Mouse (Mus musculus): ENCODE results near the gene Atxn10.

Atxn10 gene

GRCm38 (mm10) chr15:85406846-85407245 is 70.8 kb downstream of the Atxn10 start:
- DNase-seq: no peak

- no peak for DNase-seq
Observed at GRCm38 (mm10) chr15:85407342-85407741, 71.3 kb downstream of the Atxn10 start.

DNA sequence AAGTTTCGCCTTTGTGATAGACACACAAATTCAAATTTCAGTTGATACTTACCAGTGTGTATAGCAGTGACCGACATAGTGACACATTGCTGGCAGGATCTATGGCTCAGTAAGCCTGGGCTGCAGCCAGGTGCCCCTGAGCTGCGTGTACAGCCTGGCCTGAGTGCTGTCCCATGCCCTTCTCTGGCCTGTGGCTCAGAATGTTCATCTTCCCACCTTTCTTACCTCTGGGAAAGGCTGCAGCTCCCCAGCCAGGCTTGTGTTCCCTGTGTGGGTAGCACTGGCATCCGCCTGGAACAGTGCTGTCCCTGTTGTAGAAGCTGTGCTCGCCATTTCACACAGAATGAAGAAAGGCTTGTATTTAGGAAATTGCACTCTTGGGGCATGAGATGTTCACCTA is 72.7 kb downstream of the Atxn10 start:
- DNase-seq: no peak

GRCm38 (mm10) chr15:85409245-85409783 is 73.3 kb downstream of the Atxn10 start:
- DNase-seq: no peak

GRCm38 (mm10) chr15:85409836-85410235 is 73.8 kb downstream of the Atxn10 start:
- DNase-seq: no peak

- DNase-seq: no peak
Observed at GRCm38 (mm10) chr15:85414620-85415019, 78.6 kb downstream of the Atxn10 start.

DNA sequence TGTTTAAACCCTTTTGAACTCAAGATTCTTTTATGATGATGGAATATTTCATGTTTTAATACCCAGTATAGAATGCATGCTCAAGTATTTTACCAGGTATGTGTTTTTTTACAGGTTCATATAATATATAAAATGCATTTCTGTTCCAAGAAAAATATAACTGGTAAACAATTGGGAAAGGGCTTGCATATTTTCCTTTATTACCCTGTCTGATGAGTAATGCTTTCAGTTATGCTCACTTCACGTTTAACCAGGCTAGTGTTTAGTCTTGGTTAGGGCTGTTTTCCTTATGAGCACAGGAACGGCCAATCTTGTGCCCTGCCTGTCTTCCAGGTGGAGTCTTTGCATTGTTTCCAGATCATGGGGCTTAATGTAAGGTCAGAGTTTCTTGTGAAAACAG is 84.6 kb downstream of the Atxn10 start:
- no peak for DNase-seq

GRCm38 (mm10) chr15:85424197-85424596 is 88.2 kb downstream of the Atxn10 start:
- DNase-seq: peak in 1 of 2 experiments; percentile 12

DNA sequence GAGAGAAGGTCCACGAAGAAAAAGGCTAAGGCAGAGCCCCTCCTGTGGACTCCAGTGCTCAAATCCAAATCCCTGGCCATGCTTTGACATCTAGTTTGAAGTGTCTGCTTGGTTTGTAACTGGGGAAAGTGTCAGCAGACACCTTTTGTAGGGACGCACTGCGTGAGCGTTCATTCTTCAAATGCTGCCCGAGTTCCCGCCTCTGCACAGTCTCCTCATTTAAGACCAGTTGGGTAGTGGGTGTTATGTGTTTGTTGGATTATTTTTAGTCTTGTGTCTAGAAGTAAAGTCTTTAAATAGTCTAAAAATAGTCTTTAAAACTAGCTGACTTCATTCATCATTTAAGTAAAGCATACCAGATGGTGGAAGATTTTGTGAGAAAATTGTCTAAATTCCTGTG is 92.1 kb downstream of the Atxn10 start:
- no peak for DNase-seq

GRCm38 (mm10) chr15:85442568-85442967 is 106.5 kb downstream of the Atxn10 start:
- no peak for DNase-seq

GRCm38 (mm10) chr15:85446652-85447051 is 110.6 kb downstream of the Atxn10 start:
- DNase-seq: no peak

DNA sequence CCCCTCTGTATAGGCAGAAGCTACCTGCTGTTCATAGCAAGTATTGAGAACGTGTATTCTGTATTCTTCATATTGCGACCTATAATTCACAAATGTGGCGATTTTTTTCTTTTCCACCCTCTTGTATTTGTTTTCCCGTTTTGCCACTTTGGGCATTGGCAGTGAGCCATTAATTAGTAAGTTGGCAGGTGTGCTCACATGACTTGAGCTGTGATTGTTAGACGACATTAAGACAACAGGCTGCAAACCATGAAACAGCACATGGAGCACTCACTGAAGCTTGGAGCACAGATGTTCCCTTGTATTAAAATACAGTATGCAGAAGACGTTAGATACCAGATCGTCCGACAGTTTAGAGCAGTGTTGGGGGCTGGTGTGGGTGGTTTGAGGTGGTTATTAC is 120.8 kb downstream of the Atxn10 start:
- DNase-seq: peak in 1 of 2 experiments; percentile 31

GRCm38 (mm10) chr15:85457838-85458237 is 121.8 kb downstream of the Atxn10 start:
- no peak for DNase-seq

GRCm38 (mm10) chr15:85458631-85459082 is 122.6 kb downstream of the Atxn10 start:
- peak in 1 of 2 experiments; percentile 23 for DNase-seq

DNA sequence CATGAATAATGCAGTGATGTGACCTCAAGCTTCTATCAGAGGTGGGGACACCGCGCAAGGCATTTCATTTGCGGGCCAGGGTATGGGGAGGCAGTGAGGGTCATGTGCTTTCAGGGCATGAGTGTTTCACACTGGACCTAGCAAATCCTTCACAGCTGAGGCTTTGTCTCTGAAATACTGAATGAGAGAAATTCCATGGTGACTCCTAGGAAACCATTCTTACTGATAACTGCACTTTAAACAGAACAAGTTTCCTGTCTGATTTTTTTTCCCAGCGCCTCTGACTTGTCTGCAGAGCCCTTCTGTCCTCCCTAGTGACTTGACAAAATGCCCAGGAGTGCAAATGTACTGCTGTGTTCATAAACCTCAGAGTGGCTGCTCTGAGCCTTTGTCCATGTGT is 125.5 kb downstream of the Atxn10 start:
- DNase-seq: no peak

GRCm38 (mm10) chr15:85462138-85462537 is 126.1 kb downstream of the Atxn10 start:
- no peak for DNase-seq

GRCm38 (mm10) chr15:85463027-85463790 is 127.2 kb downstream of the Atxn10 start:
- no peak for DNase-seq

DNA sequence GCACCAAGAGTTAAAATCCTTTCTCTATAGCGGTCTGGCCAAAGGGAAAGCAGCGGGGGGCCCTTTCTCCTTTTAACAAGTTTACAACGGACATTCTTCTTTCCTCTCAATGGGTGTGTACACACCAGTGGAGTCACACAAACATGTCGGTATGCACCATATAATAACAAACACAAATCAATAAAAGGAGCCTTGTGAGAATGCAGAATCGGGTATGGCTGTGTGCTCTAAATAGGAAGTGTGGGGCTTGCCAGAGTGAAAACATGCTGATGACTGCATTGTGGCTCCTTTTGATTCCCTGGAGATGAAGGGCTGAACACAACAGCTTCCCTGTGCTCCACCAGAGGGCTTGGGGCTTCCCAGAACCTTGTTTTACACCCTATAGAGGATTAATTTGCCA is 128.1 kb downstream of the Atxn10 start:
- no peak for DNase-seq

DNA sequence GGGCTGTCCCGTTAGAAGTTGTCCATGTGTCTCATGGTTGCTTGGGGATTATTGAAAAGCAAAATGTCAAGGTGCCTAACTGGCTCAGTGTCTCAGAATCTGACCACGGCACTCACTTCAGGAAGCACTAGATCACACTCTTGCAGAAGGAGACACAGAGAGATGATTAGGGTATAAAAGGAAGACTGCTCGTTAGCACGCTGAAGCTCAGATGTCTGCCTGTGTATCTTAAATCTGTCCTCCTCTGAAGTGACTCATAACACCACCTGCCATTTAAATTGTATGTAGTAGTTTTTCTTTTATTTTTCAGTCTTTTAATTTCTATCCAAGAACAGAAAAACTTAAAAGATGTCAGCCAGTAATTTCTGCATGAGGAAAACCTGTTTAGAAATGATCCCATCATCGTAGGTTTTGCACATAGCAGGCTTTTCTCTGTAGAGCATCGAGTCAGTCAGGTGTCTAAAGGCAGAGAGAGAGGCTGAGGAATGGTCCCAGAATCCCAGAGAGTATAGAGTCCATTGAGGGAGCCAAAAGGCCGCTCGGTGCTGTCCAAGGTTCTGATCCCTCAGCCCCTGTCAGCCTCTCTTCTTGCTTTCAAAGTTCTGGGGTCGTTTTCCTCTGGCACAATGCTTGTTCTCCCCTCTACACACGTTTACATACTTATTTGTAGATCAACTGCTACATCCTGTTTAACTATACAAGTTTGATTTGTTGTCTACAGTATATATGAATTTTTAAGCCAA is 128.9 kb downstream of the Atxn10 start:
- DNase-seq: peak in 1 of 2 experiments; percentile 32

DNA sequence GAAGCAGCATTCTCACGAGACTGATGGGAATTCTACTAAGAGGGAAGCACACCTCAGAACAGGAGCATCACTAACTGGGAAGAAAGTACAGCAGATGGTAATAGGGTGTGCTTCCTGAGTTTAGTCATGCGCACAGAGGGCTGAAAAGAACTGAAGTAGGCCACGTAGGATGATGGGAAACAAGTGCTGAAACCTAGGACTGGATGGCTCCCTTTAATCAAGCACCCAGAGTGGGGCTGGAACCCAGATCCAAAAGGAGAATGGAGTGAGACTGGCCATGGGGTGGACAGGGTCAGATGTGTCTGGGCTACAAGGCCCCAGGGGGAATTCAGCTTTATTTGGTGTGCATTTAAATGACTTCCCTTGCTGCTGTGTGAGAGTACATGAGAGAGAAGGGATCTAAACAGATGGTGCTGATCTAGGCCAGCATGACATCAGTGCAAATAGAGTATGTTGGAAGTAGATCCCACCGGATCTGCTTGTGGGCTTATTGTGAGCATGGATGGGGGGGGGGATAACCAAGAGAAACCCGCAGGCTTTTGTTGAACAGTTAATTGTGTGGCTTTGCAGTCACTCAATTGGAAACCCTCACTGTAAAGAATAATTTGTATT is 130.5 kb downstream of the Atxn10 start:
- no peak for DNase-seq

GRCm38 (mm10) chr15:85469401-85469800 is 133.4 kb downstream of the Atxn10 start:
- peak; percentile 51 to 60 for DNase-seq

- no peak for DNase-seq
Observed at GRCm38 (mm10) chr15:85474697-85475096, 138.7 kb downstream of the Atxn10 start.

DNA sequence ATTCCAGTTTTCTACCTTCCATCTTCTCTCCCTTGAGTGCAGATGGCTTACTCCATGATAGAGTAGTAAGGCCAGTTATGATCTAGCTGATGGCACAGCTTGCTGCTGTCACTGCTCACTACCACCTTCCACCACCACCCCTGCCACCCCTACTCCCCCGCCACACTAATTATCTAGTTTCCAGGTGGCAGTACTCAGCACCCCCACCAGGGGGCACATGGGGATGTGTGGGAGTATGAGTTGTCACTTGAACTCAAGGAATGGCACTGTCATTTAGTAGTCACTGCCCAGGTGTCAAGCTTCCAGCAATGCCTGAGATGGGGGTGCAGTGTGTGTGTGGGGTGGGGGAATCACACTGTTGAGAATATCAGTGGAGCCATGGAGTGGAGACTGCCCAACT is 141.5 kb downstream of the Atxn10 start:
- DNase-seq: peak; percentile 76 to 83
